Mouse (Mus musculus) kidney, adult 2 months (tissue): ENCODE results near the gene Lrrc58. TPM values are rescaled to one million over a fixed set of nuclear protein-coding genes. Genes with fewer than 3 reads are reported as not detected.

Source experiments
- DNase-seq: peaks from one replicate; pipeline ENCODE4 v3.0.0; 2021
- H3K27ac ChIP-seq: fragments of 200-500 bp; 2 replicates; pipeline ENCODE4 v1.5.1; 2012; ENCODE audit warnings: low read depth, low read length, control low read depth, inconsistent platforms; ENCODE audit not compliant: insufficient read depth
- H3K27me3 ChIP-seq: fragments of 200-500 bp; replicated peaks from 2 replicates; pipeline ENCODE4 v1.6.1; 2012; ENCODE audit warnings: mild to moderate bottlenecking, moderate library complexity, low read length, inconsistent platforms; ENCODE audit not compliant: control insufficient read depth, insufficient read depth
- H3K36me3 ChIP-seq: fragments of 200-500 bp; 2 replicates; pipeline ENCODE4 v1.6.1; 2012; ENCODE audit warnings: mild to moderate bottlenecking, moderate library complexity, low read length, inconsistent platforms; ENCODE audit not compliant: control insufficient read depth, insufficient read depth
- H3K4me1 ChIP-seq: fragments of 200-500 bp; 2 replicates; pipeline ENCODE4 v1.6.1; 2011; ENCODE audit warnings: low read length; ENCODE audit not compliant: control insufficient read depth, insufficient read depth
- H3K4me3 ChIP-seq: fragments of 200-500 bp; 2 replicates; pipeline ENCODE4 v1.5.1; 2011; ENCODE audit warnings: mild to moderate bottlenecking, low read depth, low read length, control low read depth; ENCODE audit not compliant: insufficient read depth
- CTCF ChIP-seq: fragments of 200-500 bp; conservative IDR thresholded peaks from 2 replicates; pipeline ENCODE4 v1.5.1; 2011; ENCODE audit warnings: low read depth, mild to moderate bottlenecking, control low read depth, low read length, moderate library complexity, mixed read lengths; ENCODE audit not compliant: insufficient read depth, insufficient read length
- POLR2A ChIP-seq: fragments of 200-500 bp; IDR thresholded peaks from one replicate; pipeline ENCODE4 v1.6.1; 2011; ENCODE audit warnings: low read depth, low read length, control low read depth
- WGBS: fragments of 180-500 bp; shearing (Covaris S2); methylation state at CpG from one replicate; pipeline ENCODE4 v1.1.7; 2018; 5-methylcytosine and 5-hydroxymethylcytosine counted together
- polyA plus RNA-seq: library from polyadenylated mRNA; depleted of rRNA; stranded (reverse); fragments of >200 nt; gene quantifications from 2 replicates; pipeline ENCODE4 v1.2.3, GENCODE M21; 2012

The Lrrc58 gene
- polyA plus RNA-seq, 1 experiment = 25.9 TPM

GRCm38 (mm10) chr16:37843740-37844139, 24.4 kb upstream of the Lrrc58 start:
- Histone ChIP-seq H3K4me1 (no peaks in the 10 kb centered on the region), H3K4me3 (no peak overlapping the region), H3K27ac (no peak overlapping the region), H3K27me3 (no peaks in the 10 kb centered on the region), H3K36me3 (no peaks in the 10 kb centered on the region)
- WGBS = 93% methylated on average over 12 of the region's 12 CpGs
- no peak for DNase-seq
- TF ChIP-seq CTCF (no peak), POLR2A (no peak)

GRCm38 (mm10) chr16:37845202-37845925, 22.8 kb upstream of the Lrrc58 start:
- H3K4me1 ChIP-seq = no peaks in the 10 kb centered on the region
- no peak for TF ChIP-seq POLR2A
- no peak for TF ChIP-seq CTCF
- WGBS = 75% methylated on average over 7 of the region's 7 CpGs
- no peaks in the 10 kb centered on the region for H3K36me3 ChIP-seq
- no peaks in the 10 kb centered on the region for H3K27me3 ChIP-seq
- H3K4me3 ChIP-seq = no peak overlapping the region
- peak; percentile 56 for DNase-seq
- no peak overlapping the region for H3K27ac ChIP-seq

GRCm38 (mm10) chr16:37847081-37847480, 21.1 kb upstream of the Lrrc58 start:
- Histone ChIP-seq H3K4me3 (no peak overlapping the region), H3K4me1 (no peaks in the 10 kb centered on the region), H3K27ac (peak overlapping the region; percentile 28; the same call in 1 of the 2 replicates), H3K27me3 (no peaks in the 10 kb centered on the region), H3K36me3 (no peaks in the 10 kb centered on the region)
- peak; percentile 51 for DNase-seq
- TF ChIP-seq CTCF (no peak), POLR2A (no peak)
- WGBS = 71% methylated on average over 3 of the region's 3 CpGs

GRCm38 (mm10) chr16:37851366-37851765, 16.8 kb upstream of the Lrrc58 start:
- Histone ChIP-seq H3K27me3 (no peaks in the 10 kb centered on the region), H3K27ac (peak overlapping the region; percentile 57), H3K36me3 (no peaks in the 10 kb centered on the region), H3K4me1 (peaks cover 14% of the 10 kb centered on the region), H3K4me3 (no peak overlapping the region)
- peak; percentile 83 for DNase-seq
- TF ChIP-seq POLR2A (no peak), CTCF (no peak)
- WGBS = 57% methylated on average over 5 of the region's 5 CpGs

- no peaks in the 10 kb centered on the region for H3K36me3 ChIP-seq
- 34% methylated on average over 9 of the region's 9 CpGs for WGBS
- TF ChIP-seq POLR2A (no peak), CTCF (no peak)
- H3K27me3 ChIP-seq = no peaks in the 10 kb centered on the region
- peak; percentile 78 for DNase-seq
- H3K4me1 ChIP-seq = peaks cover 19% of the 10 kb centered on the region
- H3K4me3 ChIP-seq = no peak overlapping the region
- H3K27ac ChIP-seq = no peak overlapping the region
Measured at GRCm38 (mm10) chr16:37853279-37853678, 14.9 kb upstream of the Lrrc58 start.

GRCm38 (mm10) chr16:37854054-37854453, 14.1 kb upstream of the Lrrc58 start:
- Histone ChIP-seq H3K4me3 (no peak overlapping the region), H3K27ac (no peak overlapping the region), H3K36me3 (no peaks in the 10 kb centered on the region), H3K27me3 (no peaks in the 10 kb centered on the region), H3K4me1 (peaks cover 19% of the 10 kb centered on the region)
- WGBS = 80% methylated on average over 14 of the region's 14 CpGs
- no peak for DNase-seq
- TF ChIP-seq CTCF = no peak
- no peak for TF ChIP-seq POLR2A

GRCm38 (mm10) chr16:37854593-37854992, 13.6 kb upstream of the Lrrc58 start:
- no peaks in the 10 kb centered on the region for H3K36me3 ChIP-seq
- H3K4me3 ChIP-seq = no peak overlapping the region
- TF ChIP-seq POLR2A (no peak), CTCF (no peak)
- H3K4me1 ChIP-seq = peaks cover 19% of the 10 kb centered on the region
- no peak overlapping the region for H3K27ac ChIP-seq
- no peak for DNase-seq
- H3K27me3 ChIP-seq = no peaks in the 10 kb centered on the region
- 62% methylated on average over 5 of the region's 5 CpGs for WGBS
